Mouse (Mus musculus) embryonic facial prominence, embryonic 15.5 days (tissue): ENCODE measurements around the gene P2rx7. TPM values are rescaled to one million over a fixed set of nuclear protein-coding genes. Genes with fewer than 3 reads are reported as not detected.
A peak's percentile ranks its signal among the peaks of the same experiment; 100 is the strongest.

Experiments
- ATAC-seq: fragments of 200-750 bp; cut with Nextera tagmentation; 2 replicates; pipeline ENCODE4 v1.8.0; 2017; ENCODE audit warnings: low read depth, moderate TSS enrichment; ENCODE audit not compliant: insufficient number of reproducible peaks, low FRiP score, low TSS enrichment
- H3K27ac ChIP-seq: fragments of 300-500 bp; sonication (generic); replicated peaks from 2 replicates; pipeline ENCODE4 v1.5.1; 2015; ENCODE audit warnings: mild to moderate bottlenecking, inconsistent platforms
- H3K27me3 ChIP-seq: fragments of 300-500 bp; sonication (generic); 2 replicates; pipeline ENCODE4 v1.6.1; 2015; ENCODE audit warnings: inconsistent platforms
- H3K36me3 ChIP-seq: fragments of 300-500 bp; sonication (generic); 2 replicates; pipeline ENCODE4 v1.6.1; 2015; ENCODE audit warnings: mild to moderate bottlenecking, inconsistent platforms
- H3K4me1 ChIP-seq: fragments of 300-500 bp; sonication (generic); 2 replicates; pipeline ENCODE4 v1.6.1; 2015; ENCODE audit warnings: inconsistent platforms
- H3K4me2 ChIP-seq: fragments of 300-500 bp; sonication (generic); replicated peaks from 2 replicates; pipeline ENCODE4 v1.6.1; 2015; ENCODE audit warnings: mild to moderate bottlenecking, inconsistent platforms
- H3K4me3 ChIP-seq: fragments of 300-500 bp; sonication (generic); replicated peaks from 2 replicates; pipeline ENCODE4 v1.5.1; 2015; ENCODE audit warnings: mild to moderate bottlenecking, inconsistent platforms
- H3K9ac ChIP-seq: fragments of 300-500 bp; sonication (generic); 2 replicates; pipeline ENCODE4 v1.6.1; 2015; ENCODE audit warnings: inconsistent platforms
- H3K9me3 ChIP-seq: fragments of 300-500 bp; sonication (generic); replicated peaks from 2 replicates; pipeline ENCODE4 v1.6.1; 2016; ENCODE audit warnings: inconsistent platforms
- WGBS: fragments of 180-500 bp; shearing (Covaris S2); methylation state at CpG from one replicate; pipeline ENCODE4 v1.1.7; 2015; 5-methylcytosine and 5-hydroxymethylcytosine counted together
- microRNA-seq: library from miRNA; unstranded; fragments of <30 nt; microRNA quantifications from one replicate; pipeline ENCODE4, GENCODE M21; 2016; ENCODE audit warnings: borderline number of aligned reads
- polyA plus RNA-seq: library from polyadenylated mRNA; unstranded; fragments of >200 nt; fragmentation: Nextera tagmentation; extraction: Ambion mirVana; gene quantifications from 2 replicates; pipeline ENCODE4 v1.2.1, GENCODE M21; 2015

The P2rx7 gene
- polyA plus RNA-seq, 1 experiment from 2014 or later: 3.6 TPM

DNA sequence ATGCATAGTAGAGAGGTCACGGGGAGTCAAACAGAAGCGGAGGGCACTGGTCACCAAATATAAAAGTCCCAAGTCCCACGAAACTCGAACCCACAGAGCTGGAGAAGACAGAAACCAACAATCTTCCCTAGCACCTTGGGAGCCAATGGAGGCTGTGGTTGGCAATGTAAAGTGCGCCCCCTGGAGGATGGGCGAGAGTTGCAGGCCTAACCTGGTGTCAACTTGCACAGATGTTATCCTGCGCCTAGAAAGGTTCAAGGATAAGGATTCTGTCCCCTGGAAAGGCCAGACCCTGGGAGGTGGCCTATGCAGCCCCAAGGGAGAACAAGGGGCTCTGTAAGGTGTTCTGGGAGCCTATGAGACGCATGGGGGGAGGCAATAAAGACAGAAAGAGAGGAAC lies 87.6 kb downstream of the P2rx7 start:
- no peak for ATAC-seq
- H3K27ac ChIP-seq: peak overlapping the region; percentile 78; the same call in 1 of the 2 replicates
- H3K9me3 ChIP-seq: no peaks in the 10 kb centered on the region
- no peak overlapping the region for H3K4me3 ChIP-seq
- H3K4me2 ChIP-seq: no peak overlapping the region
- no peak overlapping the region for H3K9ac ChIP-seq
- H3K27me3 ChIP-seq: no peaks in the 10 kb centered on the region
- peaks cover 25% of the 10 kb centered on the region for H3K4me1 ChIP-seq
- WGBS: 65% methylated on average over 8 of the region's 8 CpGs
- no peaks in the 10 kb centered on the region; the same call in 1 of the 2 replicates for H3K36me3 ChIP-seq

DNA sequence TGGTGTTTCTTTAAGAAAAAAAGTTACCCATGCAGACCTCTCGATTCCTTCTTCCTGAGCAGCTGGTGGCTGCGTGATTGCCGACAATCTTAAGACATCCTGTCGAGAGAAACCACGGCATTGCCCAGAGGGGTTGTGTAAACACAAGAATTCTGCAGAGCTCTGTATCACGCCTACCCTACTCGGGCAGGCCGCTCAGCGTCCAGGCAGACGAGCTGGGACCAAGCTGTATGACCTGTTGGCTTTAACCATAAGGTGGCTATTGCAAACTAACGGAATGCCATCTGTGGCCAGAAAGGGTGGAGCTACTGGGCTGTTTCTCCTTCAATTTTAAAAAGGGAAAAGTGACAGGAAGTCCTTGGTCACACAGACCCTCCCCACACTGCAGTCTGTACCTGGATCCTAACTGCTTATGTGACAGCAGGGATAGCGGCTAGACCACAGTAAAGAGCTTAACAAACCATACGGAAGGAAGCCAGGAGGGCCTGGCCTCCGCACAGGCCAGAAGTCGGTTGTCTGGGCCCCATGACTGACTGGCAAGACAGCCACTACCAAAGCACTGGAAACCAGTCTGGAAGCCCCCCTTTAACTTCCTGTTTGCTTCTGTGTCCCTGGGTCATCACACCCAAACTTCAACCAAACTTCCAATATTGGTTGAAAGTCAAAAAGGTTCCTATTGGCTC lies 88.4 kb downstream of the P2rx7 start:
- Histone ChIP-seq H3K4me3 (no peak overlapping the region), H3K36me3 (no peaks in the 10 kb centered on the region; the same call in 1 of the 2 replicates), H3K4me2 (0 out of 2 replicates have a peak overlapping the region, but pooled peaks have one; percentile 15), H3K27ac (peak overlapping the region; percentile 78), H3K4me1 (peaks cover 25% of the 10 kb centered on the region), H3K9me3 (no peaks in the 10 kb centered on the region), H3K9ac (no peak overlapping the region), H3K27me3 (no peaks in the 10 kb centered on the region)
- ATAC-seq: no peak
- WGBS: 23% methylated on average over 15 of the region's 15 CpGs

DNA sequence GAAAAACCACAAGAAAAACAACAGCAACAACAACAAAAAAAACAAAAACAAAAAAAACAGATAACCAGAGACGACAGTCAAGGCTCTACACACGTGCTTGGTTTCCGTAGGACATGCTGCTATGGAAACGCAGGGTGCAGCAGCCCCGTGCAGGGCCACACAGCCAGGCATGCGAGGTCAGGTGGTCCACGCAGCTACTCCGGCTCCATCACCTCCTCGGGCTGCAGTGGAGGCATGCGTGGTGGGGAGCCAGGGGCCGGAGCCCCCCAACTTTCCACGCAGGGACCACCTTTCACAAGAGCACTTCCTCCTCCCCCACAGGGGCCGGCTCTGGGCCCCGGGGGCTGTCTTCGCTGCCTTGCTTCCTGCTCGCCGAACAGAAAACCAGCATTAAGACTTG lies 90.2 kb downstream of the P2rx7 start:
- WGBS: 54% methylated on average over 17 of the region's 17 CpGs
- no peak overlapping the region for H3K9ac ChIP-seq
- H3K9me3 ChIP-seq: no peaks in the 10 kb centered on the region
- H3K4me1 ChIP-seq: peaks cover 25% of the 10 kb centered on the region
- H3K4me3 ChIP-seq: no peak overlapping the region
- H3K36me3 ChIP-seq: no peaks in the 10 kb centered on the region; the same call in 1 of the 2 replicates
- no peak for ATAC-seq
- H3K27ac ChIP-seq: no peak overlapping the region
- H3K4me2 ChIP-seq: peak overlapping the region; percentile 13; the same call in 1 of the 2 replicates
- H3K27me3 ChIP-seq: no peaks in the 10 kb centered on the region

DNA sequence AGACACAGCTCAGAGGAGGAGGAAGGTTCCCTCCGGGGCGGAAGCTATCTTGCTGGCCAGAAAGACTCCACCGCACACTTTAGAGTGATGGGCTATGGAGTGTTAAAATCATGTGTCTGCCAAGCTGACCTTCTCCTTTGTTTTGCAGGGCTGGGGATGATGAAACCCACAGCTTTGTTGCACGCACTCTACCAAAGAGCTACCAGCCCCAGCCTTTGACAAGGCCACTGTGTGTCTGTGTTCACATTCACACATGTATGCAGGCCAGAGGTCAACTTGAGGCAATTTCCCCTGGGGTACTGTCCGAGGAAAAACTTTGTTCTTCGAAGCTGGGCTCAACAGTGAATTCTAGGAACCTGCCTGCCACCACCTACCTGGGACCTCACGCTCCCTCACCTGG lies 92.1 kb downstream of the P2rx7 start:
- no peak overlapping the region for H3K27ac ChIP-seq
- no peak overlapping the region for H3K4me2 ChIP-seq
- no peaks in the 10 kb centered on the region for H3K27me3 ChIP-seq
- no peak for ATAC-seq
- H3K4me3 ChIP-seq: no peak overlapping the region
- peaks cover 25% of the 10 kb centered on the region for H3K4me1 ChIP-seq
- H3K9me3 ChIP-seq: no peaks in the 10 kb centered on the region
- 78% methylated on average over 7 of the region's 7 CpGs for WGBS
- H3K9ac ChIP-seq: no peak overlapping the region
- peaks cover 3% of the 10 kb centered on the region; the same call in 1 of the 2 replicates for H3K36me3 ChIP-seq

DNA sequence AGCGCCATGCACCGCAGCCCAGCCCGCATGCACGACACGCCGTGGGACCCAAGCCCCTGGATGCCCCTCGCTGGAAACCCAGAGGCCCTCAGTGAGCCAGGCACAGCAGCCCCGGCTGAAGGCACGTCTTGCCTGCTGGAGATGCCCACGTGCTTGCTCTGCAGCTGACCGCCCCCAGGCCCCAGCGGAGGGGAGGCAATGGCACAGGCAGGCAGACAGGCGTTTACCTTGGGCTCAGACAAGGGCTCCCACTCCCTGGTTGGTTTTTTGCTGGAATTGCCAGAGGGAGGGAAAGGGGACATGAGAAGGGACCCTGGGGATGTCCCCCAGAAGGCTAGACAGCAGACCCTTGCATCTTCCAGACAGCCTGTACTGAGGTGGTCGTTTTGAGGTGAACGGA lies 93.0 kb downstream of the P2rx7 start:
- Histone ChIP-seq H3K9ac (no peak overlapping the region), H3K4me3 (no peak overlapping the region), H3K27me3 (no peaks in the 10 kb centered on the region), H3K4me2 (no peak overlapping the region), H3K4me1 (peaks cover 19% of the 10 kb centered on the region), H3K27ac (no peak overlapping the region), H3K36me3 (peaks cover 11% of the 10 kb centered on the region; the same call in 1 of the 2 replicates), H3K9me3 (no peaks in the 10 kb centered on the region)
- no peak for ATAC-seq
- 88% methylated on average over 15 of the region's 15 CpGs for WGBS

Small RNAs within 50 kb of the gene (microRNA-seq; reads per million reads assigned to microRNA genes)
- gene Mir8115: not detected

Other genes starting within 250 kb of the P2rx7 start
- gene Anapc7, start 222.2 kb upstream of the P2rx7 start, polyA plus RNA-seq: 42.4 and 42.6 TPM in 2 replicates
- gene Atp2a2, start 141.7 kb upstream of the P2rx7 start, polyA plus RNA-seq: 34.8 and 38.1 TPM in 2 replicates
- gene Ift81, start 29.4 kb upstream of the P2rx7 start, polyA plus RNA-seq: 41.4 and 44.8 TPM in 2 replicates
- 23.3 and 25.2 TPM in 2 replicates for gene P2rx4, start 63.6 kb downstream of the P2rx7 start, polyA plus RNA-seq
- gene Camkk2, start 135.5 kb downstream of the P2rx7 start, polyA plus RNA-seq: 38.4 and 38.9 TPM in 2 replicates
- gene Anapc5, start 177.4 kb downstream of the P2rx7 start, polyA plus RNA-seq: 390 and 401 TPM in 2 replicates
- 32.0 and 36.0 TPM in 2 replicates for gene Rnf34, start 206.1 kb downstream of the P2rx7 start, polyA plus RNA-seq